Mouse (Mus musculus): ENCODE measurements at regions not wholly inside any gene's neighbourhood (a gene's known extent, or its start where the extent isn't known, plus 50 kb on each side); places are given as distances from the start of the nearest gene placed in this dataset.
A peak's percentile ranks its signal among the peaks of the same experiment; 100 is the strongest.

- no peak for DNase-seq (ENCODE audit: extremely low spot score, low spot score)
These were observed 146.7 kb downstream of the Slc4a3 start for GRCm38 (mm10) chr1:75692781-75693180.

- DNase-seq (ENCODE audit: extremely low spot score, low spot score): no peak
These were observed 147.3 kb downstream of the Slc4a3 start for GRCm38 (mm10) chr1:75693231-75693914.

GRCm38 (mm10) chr1:75704832-75705650, 159.0 kb downstream of the Slc4a3 start:
- peak; percentile 20 for DNase-seq (ENCODE audit: extremely low spot score, low spot score)

- DNase-seq (ENCODE audit: extremely low spot score, low spot score): no peak
These were observed 160.1 kb downstream of the Slc4a3 start for GRCm38 (mm10) chr1:75706126-75706525.

- no peak for DNase-seq (ENCODE audit: extremely low spot score, low spot score)
These were observed 177.4 kb downstream of the Slc4a3 start for GRCm38 (mm10) chr1:75723431-75723830.

GRCm38 (mm10) chr1:75725329-75725728, 179.3 kb downstream of the Slc4a3 start:
- no peak for DNase-seq (ENCODE audit: extremely low spot score, low spot score)

GRCm38 (mm10) chr1:75728859-75729258, 182.8 kb downstream of the Slc4a3 start:
- DNase-seq (ENCODE audit: extremely low spot score, low spot score): no peak

GRCm38 (mm10) chr1:75733791-75734190, 187.7 kb downstream of the Slc4a3 start:
- DNase-seq (ENCODE audit: extremely low spot score, low spot score): no peak

- DNase-seq (ENCODE audit: extremely low spot score, low spot score): no peak
These were observed 192.6 kb downstream of the Slc4a3 start for GRCm38 (mm10) chr1:75738651-75739050.

- DNase-seq (ENCODE audit: extremely low spot score, low spot score): peak; percentile 20
These were observed 203.7 kb downstream of the Slc4a3 start for GRCm38 (mm10) chr1:75749665-75750221.

- no peak for DNase-seq (ENCODE audit: extremely low spot score, low spot score)
These were observed 226.1 kb downstream of the Slc4a3 start for GRCm38 (mm10) chr1:75772131-75772530.

GRCm38 (mm10) chr1:75773014-75773413, 226.9 kb downstream of the Slc4a3 start:
- DNase-seq (ENCODE audit: extremely low spot score, low spot score): no peak

- no peak for DNase-seq (ENCODE audit: extremely low spot score, low spot score)
These were observed 232.8 kb downstream of the Slc4a3 start for GRCm38 (mm10) chr1:75778889-75779288.

GRCm38 (mm10) chr1:75783206-75783605, 237.1 kb downstream of the Slc4a3 start:
- no peak for DNase-seq (ENCODE audit: extremely low spot score, low spot score)

- no peak for DNase-seq (ENCODE audit: extremely low spot score, low spot score)
These were observed 240.2 kb downstream of the Slc4a3 start for GRCm38 (mm10) chr1:75786173-75786820.

GRCm38 (mm10) chr1:75791509-75791908, 245.4 kb downstream of the Slc4a3 start:
- DNase-seq (ENCODE audit: extremely low spot score, low spot score): no peak

GRCm38 (mm10) chr1:75797793-75798192, 251.7 kb downstream of the Slc4a3 start:
- no peak for DNase-seq (ENCODE audit: extremely low spot score, low spot score)

GRCm38 (mm10) chr1:75798375-75799099, 252.5 kb downstream of the Slc4a3 start:
- no peak for DNase-seq (ENCODE audit: extremely low spot score, low spot score)

GRCm38 (mm10) chr1:75804473-75804872, 258.4 kb downstream of the Slc4a3 start:
- DNase-seq (ENCODE audit: extremely low spot score, low spot score): no peak

- no peak for DNase-seq (ENCODE audit: extremely low spot score, low spot score)
These were observed 266.4 kb downstream of the Slc4a3 start for GRCm38 (mm10) chr1:75812471-75812870.

- DNase-seq (ENCODE audit: extremely low spot score, low spot score): no peak
These were observed 280.1 kb downstream of the Slc4a3 start for GRCm38 (mm10) chr1:75826202-75826601.

All from neural tube, embryonic 10.5 days (tissue).